In genomic region chr6:90475176-90475853, GRCm38 (mm10) we compare ENCODE assay signal across 25 mouse cellular contexts. TPM values are rescaled to one million over a fixed set of nuclear protein-coding genes. Genes with fewer than 3 reads are reported as not detected.
A peak's percentile ranks its signal among the peaks of the same experiment; 100 is the strongest.
DNase-seq lines count a peak whose midpoint lies in the region; ATAC-seq lines count a peak whose summit lies in the region.
"Had no signal": no experiment of that assay in that cellular context is flagged by ENCODE, and none has a peak within 500 bp of the region (broad histone marks: within the 10 kb centered on the region; RNA-seq: fewer than 3 reads in every experiment).

No protein-coding gene starts in this region.

- ATAC-seq in liver, embryonic 12.5 days = peak; percentile 33; the same call in 1 of the 2 replicates
- ATAC-seq: forebrain, embryonic 16.5 days; midbrain, embryonic 13.5 days had no signal

- H3K27ac ChIP-seq in liver, embryonic 12.5 days = no peak overlapping the region
- H3K27ac ChIP-seq: embryonic facial prominence, embryonic 15.5 days; hindbrain, embryonic 14.5 days; kidney, embryonic 15.5 days; limb, embryonic 13.5 days; midbrain, embryonic 13.5 days; neural tube, embryonic 12.5 days had no signal

- no peak overlapping the region for H3K4me2 ChIP-seq in liver, embryonic 12.5 days
- H3K4me2 ChIP-seq: embryonic facial prominence, embryonic 15.5 days; hindbrain, embryonic 14.5 days; kidney, embryonic 15.5 days; limb, embryonic 13.5 days; midbrain, embryonic 13.5 days; neural tube, embryonic 12.5 days had no signal

- H3K9me3 ChIP-seq in liver, embryonic 12.5 days (replicated peaks) = no peaks in the 10 kb centered on the region
- H3K9me3 ChIP-seq: embryonic facial prominence, embryonic 15.5 days; kidney, embryonic 15.5 days; limb, embryonic 13.5 days; midbrain, embryonic 13.5 days; neural tube, embryonic 12.5 days had no signal

- H3K4me3 ChIP-seq in liver, embryonic 12.5 days = no peak overlapping the region
- H3K4me3 ChIP-seq: embryonic facial prominence, embryonic 15.5 days; kidney, embryonic 15.5 days; limb, embryonic 13.5 days; midbrain, embryonic 13.5 days; neural tube, embryonic 12.5 days had no signal

- intact Hi-C loops in left cerebral cortex, postnatal 36 days (cut with DNase I) = no loop called here

- DNase-seq in kidney, adult 18-20 months = peak; percentile 51
- no peak for DNase-seq in kidney, postnatal 10 days
- no peak for DNase-seq in liver
- peak; percentile 92 for DNase-seq in ZHBTc4 (ENCODE audit: low read depth, low spot score)
- DNase-seq in left cerebral cortex, postnatal 36 days (ENCODE audit: low spot score in 2 of 2) = no peak
- no peak for DNase-seq in embryo, embryonic 10.5 days (ENCODE audit: low spot score)
- DNase-seq: adrenal gland, postnatal 14 days; B cell, adult 2 months; cerebellum, adult 2 months; cerebellum, postnatal 36 days; gastrocnemius, postnatal 14 days; lung, adult 2 months; lung, postnatal 14 days; retina, postnatal 1 day; thymus, postnatal 14 days had no signal

- WGBS in liver, embryonic 12.5 days (ENCODE audit: insufficient replicate concordance) = 75% methylated on average over 4 of the region's 4 CpGs

- 0 out of 2 replicates have a peak, but pooled peaks cover 5% of the 10 kb centered on the region for H3K36me3 ChIP-seq in liver, embryonic 12.5 days
- H3K36me3 ChIP-seq: embryonic facial prominence, embryonic 15.5 days; kidney, embryonic 15.5 days; limb, embryonic 13.5 days; midbrain, embryonic 13.5 days; neural tube, embryonic 12.5 days had no signal

- no peak overlapping the region for H3K9ac ChIP-seq in liver, embryonic 12.5 days
- H3K9ac ChIP-seq: embryonic facial prominence, embryonic 15.5 days; hindbrain, embryonic 14.5 days; kidney, embryonic 15.5 days; limb, embryonic 13.5 days; midbrain, embryonic 13.5 days; neural tube, embryonic 12.5 days had no signal

- no peaks in the 10 kb centered on the region for H3K27me3 ChIP-seq in liver, embryonic 12.5 days (replicated peaks)
- H3K27me3 ChIP-seq: embryonic facial prominence, embryonic 15.5 days; kidney, embryonic 15.5 days; limb, embryonic 13.5 days; midbrain, embryonic 13.5 days; neural tube, embryonic 12.5 days had no signal

- peaks cover 7% of the 10 kb centered on the region for H3K4me1 ChIP-seq in liver, embryonic 12.5 days

RNA-seq across cellular contexts. Expression of gene Aldh1l1, which starts 10.9 kb away (rescaled TPM):
- polyA plus RNA-seq in liver, embryonic 12.5 days (2016; fragmentation: Nextera tagmentation; extraction: Ambion mirVana) = 8.0 and 11.6 TPM in 2 replicates
- total RNA-seq in left cerebral cortex, postnatal 36 days (2021) = 10 to 100 TPM; 56.0 to 67.0 TPM

RNA-seq across cellular contexts. Expression of gene Klf15, which starts 12.9 kb away (rescaled TPM):
- 8.6 and 10.3 TPM in 2 replicates for polyA plus RNA-seq in liver, embryonic 12.5 days (2016; fragmentation: Nextera tagmentation; extraction: Ambion mirVana)
- 10 to 100 TPM; 26.4 to 27.2 TPM for total RNA-seq in left cerebral cortex, postnatal 36 days (2021)
- total RNA-seq: CH12.LX had no signal

RNA-seq across cellular contexts. Expression of gene Cfap100, which starts 46.7 kb away (rescaled TPM):
- not detected in 2 replicates for polyA plus RNA-seq in liver, embryonic 12.5 days (2016; fragmentation: Nextera tagmentation; extraction: Ambion mirVana)
- 1 to 10 TPM; 5.3 to 7.4 TPM for total RNA-seq in left cerebral cortex, postnatal 36 days (2021)
- total RNA-seq: CH12.LX; megakaryocyte progenitor cell, adult 5-6 weeks had no signal

Comparison
In these comparisons a context has a peak if more than half of its experiments do, and no peak if none do; other contexts are left out.
1. DNase-seq: peak in kidney, adult 18-20 months (single experiment) and ZHBTc4 (single experiment); none in kidney, postnatal 10 days (single experiment), liver (single experiment), left cerebral cortex, postnatal 36 days (0 of 2) and embryo, embryonic 10.5 days (single experiment).